Mouse (Mus musculus) G1E (cell line): ENCODE measurements around the gene Esyt1.
"Not testable (repeated sequence)": the region's sequence is repeated elsewhere in the genome, so short reads cannot be mapped to it uniquely, and the experiment has no call there.

Experiments
- CTCF ChIP-seq: IDR thresholded peaks from 2 replicates; pipeline ENCODE4 v1.5.1; 2012; ENCODE audit warnings: low read depth, low read length, inconsistent platforms, mixed read lengths
- GATA1 ChIP-seq: IDR thresholded peaks from 2 replicates; pipeline ENCODE4 v1.6.1; 2012; ENCODE audit warnings: borderline replicate concordance, low read length, inconsistent platforms, mixed read lengths

DNA sequence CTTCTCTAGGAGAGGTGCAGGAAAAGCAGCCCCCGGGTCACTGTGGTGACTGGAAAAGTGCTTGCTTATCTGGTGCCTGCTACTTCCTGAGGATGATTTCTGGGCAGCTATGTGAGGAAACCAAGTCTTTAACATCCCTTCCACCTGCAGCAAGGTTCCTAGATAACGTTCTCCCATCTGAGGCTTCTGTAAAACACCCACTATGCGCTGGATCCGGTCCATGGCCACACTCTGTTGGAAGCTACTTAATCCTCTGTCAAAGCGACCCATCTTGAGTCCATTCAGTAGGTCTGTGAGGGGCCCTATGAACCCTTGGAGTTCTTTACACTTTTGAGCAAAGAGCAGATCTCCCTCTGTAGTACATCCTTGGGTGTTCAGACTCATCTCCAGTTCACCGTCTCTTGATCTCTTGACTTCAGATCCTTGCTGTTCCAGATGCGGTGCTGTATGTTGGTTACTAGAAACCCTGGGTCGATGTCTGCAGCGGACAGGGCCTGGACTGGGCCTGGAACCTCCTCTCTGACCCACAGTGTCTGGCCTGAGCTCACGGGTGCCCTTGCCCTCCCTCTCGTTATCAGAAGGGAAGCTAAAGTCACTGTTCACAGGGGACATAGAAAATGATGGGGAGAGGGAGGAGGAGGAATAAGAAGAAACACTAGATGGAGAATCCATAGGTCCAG is 24.6 kb upstream of the Esyt1 start:
- not testable (repeated sequence) for TF ChIP-seq CTCF, GATA1
